Mouse (Mus musculus) adrenal gland, postnatal 14 days (tissue): ENCODE data around the gene Slc41a1. TPM values are rescaled to one million over a fixed set of nuclear protein-coding genes. Genes with fewer than 3 reads are reported as not detected.

Source experiments
- DNase-seq: peaks from one replicate; pipeline ENCODE4 v3.0.0; 2021; ENCODE audit warnings: mixed read lengths
- total RNA-seq: library from RNA; stranded (reverse); gene quantifications from 2 replicates; pipeline ENCODE4 v1.2.3, GENCODE M21; 2021

Slc41a1 gene
- total RNA-seq, 1 experiment from 2014 or later: 35.2 TPM

DNA sequence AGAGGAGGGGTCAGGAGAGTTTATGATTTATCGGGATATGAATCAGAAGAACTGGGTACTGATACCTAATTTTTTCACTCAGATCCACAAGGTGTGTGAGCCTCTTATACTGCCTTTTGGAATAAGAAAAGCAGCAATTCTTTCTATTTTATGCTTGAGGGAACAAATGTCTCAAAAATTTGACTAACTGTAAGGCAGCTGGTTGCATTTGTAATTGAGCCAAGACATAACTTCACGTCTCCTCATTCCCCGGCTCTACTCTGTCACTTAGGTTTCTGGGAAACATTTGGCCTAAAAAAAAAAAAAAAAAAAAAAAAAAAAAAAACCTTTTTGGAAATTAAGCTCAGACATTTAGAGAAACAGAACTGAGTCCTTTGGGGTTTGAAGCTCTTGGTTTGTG lies 59.3 kb downstream of the Slc41a1 start:
- DNase-seq: no peak

DNA sequence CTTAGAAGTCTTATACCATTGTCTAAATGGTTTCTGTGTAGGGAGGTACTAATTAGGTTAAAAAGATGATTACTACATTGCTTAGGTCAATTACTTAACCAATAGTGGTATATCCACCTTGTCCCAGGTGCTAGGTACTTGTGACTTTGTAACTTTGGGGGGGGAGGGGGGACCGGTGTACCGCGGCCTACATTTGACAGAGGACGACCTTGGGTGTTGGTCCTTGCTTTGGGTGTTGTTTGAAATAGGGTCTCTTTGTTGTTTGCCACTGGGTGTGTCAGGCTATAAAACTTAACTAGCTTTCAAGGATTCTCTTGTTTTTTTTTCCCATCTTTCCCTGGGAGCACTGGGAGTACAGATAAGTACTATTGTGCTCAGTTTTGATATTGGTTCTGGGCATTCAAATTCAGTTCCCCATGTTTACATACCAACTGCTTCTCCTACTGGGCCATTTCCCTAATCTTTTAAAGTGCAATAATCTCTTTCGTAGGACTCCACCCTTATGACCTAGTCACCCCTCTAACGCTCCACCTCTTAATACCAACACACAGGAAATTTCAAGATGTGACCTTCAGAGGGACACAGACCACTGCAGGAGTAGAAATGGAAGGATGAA lies 62.9 kb downstream of the Slc41a1 start:
- no peak for DNase-seq

DNA sequence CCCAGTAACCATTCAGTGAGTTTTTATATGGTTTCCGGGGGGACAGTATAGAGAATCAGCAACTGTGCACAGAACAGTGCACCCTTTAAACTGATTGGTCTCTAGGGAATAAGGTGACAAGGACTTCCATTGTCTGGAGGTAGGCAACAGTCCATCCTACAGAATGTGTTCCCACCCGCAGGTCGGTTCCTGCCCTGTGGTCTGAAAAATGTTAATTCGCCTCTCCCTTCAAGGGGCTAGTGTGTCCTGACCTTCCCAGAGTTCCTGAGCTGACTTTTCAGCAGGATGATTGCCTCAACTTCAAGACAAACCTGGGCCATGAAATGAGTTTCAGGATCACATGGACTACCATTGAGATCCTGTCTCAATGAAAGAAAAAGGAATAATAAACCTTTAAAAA lies 64.1 kb downstream of the Slc41a1 start:
- DNase-seq: no peak

Other genes starting within 250 kb of the Slc41a1 start
- gene Avpr1b, start 228.3 kb upstream of the Slc41a1 start, total RNA-seq: 0.19 and 0.22 TPM in 2 replicates
- 9.2 and 23.3 TPM in 2 replicates for gene Ctse, start 189.2 kb upstream of the Slc41a1 start, total RNA-seq
- gene Rab7b, start 138.8 kb upstream of the Slc41a1 start, total RNA-seq: 2.7 and 3.5 TPM in 2 replicates
- 0.07 and 0.08 TPM in 2 replicates for gene Slc26a9, start 83.5 kb upstream of the Slc41a1 start, total RNA-seq
- 15.1 and 22.9 TPM in 2 replicates for gene Pm20d1, start 30.1 kb upstream of the Slc41a1 start, total RNA-seq
- 14.7 and 19.1 TPM in 2 replicates for gene Rab29, start 39.7 kb downstream of the Slc41a1 start, total RNA-seq
- 124 and 135 TPM in 2 replicates for gene Nucks1, start 83.0 kb downstream of the Slc41a1 start, total RNA-seq
- 15.5 and 18.3 TPM in 2 replicates for gene Slc45a3, start 135.5 kb downstream of the Slc41a1 start, total RNA-seq
- 116 and 135 TPM in 2 replicates for gene Elk4, start 180.1 kb downstream of the Slc41a1 start, total RNA-seq
- gene Mfsd4a, start 240.6 kb downstream of the Slc41a1 start, total RNA-seq: 7.3 and 7.9 TPM in 2 replicates